Mouse (Mus musculus) T-helper 1 cell (primary cell): ENCODE results near the gene Akap1.

Experiments
- in situ Hi-C: fragments of 300-600 bp; cut with MboI, MseI; formaldehyde crosslinking; loops from one replicate; pipeline ENCODE4 v1.15.1; 2025; ENCODE audit warnings: high pct_unique_total_duplicates

Akap1 gene

GRCm38 (mm10) chr11:88884376-88885065 lies 20.1 kb upstream of the Akap1 start:
- in situ Hi-C loops, result no loop called here

DNA sequence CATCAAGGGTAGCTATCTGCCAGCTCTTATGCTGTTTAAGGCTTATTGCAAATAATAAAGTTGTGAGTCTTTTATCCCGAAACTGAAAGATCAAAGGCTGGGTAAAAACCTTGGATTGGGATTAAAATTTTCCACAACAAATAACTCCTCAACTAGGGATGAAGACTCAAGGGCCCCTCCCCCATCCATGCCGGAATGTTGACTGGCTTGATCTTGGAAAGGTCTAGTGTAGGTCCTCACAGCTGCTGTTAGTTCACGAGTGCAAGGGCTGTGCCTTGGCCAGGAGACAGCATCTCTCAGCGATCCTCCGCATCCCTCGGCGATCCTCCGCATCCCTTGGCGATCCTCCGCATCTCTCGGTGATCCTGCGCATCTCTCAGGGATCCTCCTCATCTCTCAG lies 13.6 kb upstream of the Akap1 start:
- in situ Hi-C loops, result no loop called here

DNA sequence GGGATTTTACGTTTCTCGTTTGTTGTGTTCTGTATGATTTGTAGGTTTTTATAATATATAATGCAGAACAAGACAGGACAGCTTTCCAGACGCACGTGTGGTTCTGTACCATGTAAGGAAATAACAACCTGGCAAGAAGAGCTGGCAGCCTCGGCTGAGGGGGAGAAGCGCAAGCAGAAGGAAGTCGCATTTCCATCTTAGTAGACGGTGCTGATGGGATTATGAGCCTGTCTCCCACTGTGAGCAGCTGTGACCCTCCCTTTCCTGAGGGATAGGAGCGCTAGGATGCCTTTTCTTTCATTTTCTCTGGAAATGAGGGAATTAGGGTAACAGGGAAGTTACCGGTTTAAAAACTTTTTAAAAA lies 9.3 kb upstream of the Akap1 start:
- in situ Hi-C loops, result no loop called here

DNA sequence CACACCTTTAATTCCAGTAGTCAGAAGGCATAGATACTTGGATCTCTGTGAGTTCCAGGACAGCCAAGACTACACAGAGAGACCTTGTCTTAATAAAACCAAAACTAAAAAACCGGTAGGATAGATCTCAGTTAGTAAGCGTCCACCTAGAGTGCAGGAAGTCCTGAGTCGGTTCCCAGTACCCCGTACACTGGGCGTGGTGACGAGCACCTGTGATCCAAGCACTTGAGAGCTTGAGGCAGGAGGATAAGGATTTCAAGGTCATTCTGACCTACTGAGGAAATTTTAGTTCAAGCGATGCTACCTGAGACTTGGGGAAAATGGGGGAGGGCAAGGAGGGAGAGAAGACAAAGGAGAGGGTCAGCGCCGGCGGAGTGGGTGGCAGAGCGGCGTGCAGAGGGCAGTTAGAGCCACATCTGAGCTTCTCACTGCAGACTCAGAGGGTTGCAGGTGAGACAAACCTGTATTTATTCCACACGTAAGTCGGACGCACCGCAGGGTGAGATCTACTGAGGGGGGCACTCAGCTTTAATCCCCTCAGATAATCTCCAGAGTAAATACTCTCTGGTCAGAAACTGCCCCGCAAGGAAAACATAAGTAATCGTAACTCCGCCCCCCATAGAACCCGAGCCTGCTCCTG lies 8.8 kb upstream of the Akap1 start:
- in situ Hi-C loops, result no loop called here

DNA sequence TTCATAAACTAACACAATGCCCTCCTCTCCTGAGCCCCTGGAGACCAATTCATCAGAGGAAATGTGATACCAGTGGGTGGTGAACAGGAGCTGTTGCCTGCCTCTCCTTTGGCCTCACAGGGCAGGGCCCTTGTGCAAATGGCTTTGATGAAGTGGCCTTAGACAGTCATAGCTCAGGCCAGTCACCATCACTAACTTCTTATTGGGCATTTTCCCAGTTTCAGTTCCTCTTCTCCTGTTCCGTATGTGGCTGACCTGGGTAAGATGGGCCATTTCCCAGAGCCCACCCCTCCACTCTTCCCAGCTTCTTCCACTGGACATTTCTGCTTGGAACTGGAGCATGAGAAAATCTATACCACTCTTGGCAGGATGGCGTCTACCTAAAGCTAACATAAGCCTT lies 5.1 kb upstream of the Akap1 start:
- in situ Hi-C loops, result no loop called here

- in situ Hi-C loops, result no loop called here
Observed at GRCm38 (mm10) chr11:88863904-88864457, 405 bp downstream of the Akap1 start.

DNA sequence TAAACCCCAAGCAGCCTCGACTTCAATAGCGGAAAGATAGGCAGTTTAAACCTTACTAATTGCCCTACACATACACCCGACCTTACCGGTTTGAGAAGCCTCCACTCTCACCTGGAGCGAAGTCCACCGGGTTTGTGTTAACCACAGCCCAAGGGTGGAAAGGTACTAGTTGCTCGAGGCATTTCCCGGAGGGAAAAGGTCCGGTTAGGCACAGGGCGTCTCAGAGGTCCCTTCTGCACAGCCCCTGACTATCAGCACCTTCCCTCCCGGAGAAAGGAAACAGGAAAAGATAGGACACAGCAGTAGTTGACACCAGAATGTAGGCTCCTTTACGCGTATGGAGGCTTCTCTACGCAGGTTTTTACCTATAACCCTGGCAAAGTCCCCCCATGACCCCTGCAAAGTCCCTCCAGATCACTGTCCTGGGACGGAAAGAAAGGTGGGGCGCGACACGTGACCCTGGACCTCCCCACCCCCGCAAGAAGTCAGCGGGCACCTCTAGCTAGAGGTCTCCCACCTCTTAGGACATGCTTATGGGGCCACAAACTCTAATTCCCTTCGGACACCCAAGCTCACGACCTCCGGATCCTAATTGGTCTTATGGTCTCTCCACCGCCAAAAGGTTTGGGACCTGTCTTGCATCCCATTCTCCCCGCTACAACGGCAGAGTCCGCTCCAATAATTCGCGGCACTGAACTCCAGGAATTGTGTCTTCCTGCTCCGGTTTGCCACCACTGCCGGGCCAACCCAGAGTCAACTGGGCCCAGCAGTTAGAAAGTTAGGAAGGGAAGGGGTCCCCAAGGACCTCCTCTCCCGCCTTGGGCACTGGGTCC lies 1.1 kb downstream of the Akap1 start:
- in situ Hi-C loops, result no loop called here

- in situ Hi-C loops, result no loop called here
Observed at GRCm38 (mm10) chr11:88862355-88862754, 2.0 kb downstream of the Akap1 start.

DNA sequence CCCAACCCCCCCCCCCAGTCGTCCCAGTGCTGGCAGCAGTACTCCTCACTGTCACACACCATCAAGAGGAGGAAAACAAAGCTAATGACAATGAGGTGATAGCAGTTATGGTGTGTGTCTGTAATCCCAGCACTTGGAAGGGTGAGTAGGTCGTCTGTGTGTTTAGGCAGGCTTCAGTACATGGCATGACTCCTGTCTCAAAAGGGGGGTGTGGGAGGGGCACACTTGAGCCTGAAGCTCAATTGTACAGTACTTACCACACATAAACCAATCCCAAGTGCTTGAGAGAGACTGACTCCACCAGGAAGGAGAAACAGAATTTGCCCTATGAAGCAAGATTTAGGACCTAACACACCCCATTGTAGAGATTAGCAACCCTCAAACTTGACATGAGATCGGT lies 3.3 kb downstream of the Akap1 start:
- in situ Hi-C loops, result no loop called here

- in situ Hi-C loops, result no loop called here
Observed at GRCm38 (mm10) chr11:88860641-88861040, 3.7 kb downstream of the Akap1 start.

DNA sequence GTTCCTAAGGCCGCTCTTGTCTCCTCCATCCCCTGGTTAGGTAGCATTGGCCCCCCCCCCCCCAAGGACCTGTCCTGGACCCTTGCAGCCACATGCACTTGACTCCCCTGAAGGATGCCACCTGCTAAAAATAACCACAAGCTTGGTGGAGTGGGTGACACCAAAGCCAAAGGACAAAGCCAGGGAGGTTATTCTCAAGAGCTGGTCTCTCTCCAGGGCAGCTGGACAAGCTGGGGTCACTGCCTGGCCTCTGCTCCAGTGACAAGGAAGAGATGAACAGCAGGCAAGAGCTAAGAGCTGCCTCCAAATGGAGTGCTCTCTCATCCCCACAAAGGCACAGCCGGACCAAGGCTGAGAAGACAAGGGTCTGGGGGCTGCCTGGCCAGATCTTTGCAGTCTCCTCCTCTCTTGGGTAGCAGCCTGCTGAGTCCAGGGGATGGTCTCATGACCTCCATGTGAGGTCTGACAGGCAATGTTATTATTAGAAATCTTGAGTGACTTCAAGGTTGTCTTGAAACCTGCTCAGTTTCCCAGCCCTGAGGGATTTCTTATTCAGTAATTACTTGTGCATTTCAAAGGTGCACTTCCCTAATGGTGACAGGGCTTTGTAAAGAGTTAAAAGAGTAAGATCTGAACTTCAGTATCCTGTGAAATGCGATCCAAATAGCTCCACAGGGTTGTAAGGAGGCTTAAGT lies 6.9 kb downstream of the Akap1 start:
- in situ Hi-C loops, result no loop called here

DNA sequence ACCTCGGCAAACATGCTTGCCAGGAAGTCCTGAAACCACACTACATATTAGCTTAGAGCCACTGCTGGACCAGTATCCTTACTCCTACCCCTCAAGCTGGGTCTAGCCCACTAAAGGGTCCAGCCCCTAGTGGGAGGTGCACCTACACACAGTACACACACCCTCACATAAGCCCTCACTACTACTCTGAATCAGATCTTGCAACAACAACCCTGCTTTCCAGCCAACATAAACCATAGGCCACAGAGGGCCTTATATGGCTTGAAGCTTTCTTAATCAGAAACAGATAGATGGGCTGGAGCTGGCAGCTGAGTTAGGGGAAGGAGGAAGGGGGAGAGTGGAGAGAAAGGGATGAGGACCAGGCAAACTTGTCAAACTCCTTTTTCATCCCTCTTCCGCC lies 8.0 kb downstream of the Akap1 start:
- in situ Hi-C loops, result no loop called here

GRCm38 (mm10) chr11:88855795-88856194 lies 8.6 kb downstream of the Akap1 start:
- in situ Hi-C loops, result no loop called here

GRCm38 (mm10) chr11:88853588-88853987 lies 10.8 kb downstream of the Akap1 start:
- in situ Hi-C loops, result no loop called here

- in situ Hi-C loops, result no loop called here
Observed at GRCm38 (mm10) chr11:88852806-88853205, 11.6 kb downstream of the Akap1 start.

DNA sequence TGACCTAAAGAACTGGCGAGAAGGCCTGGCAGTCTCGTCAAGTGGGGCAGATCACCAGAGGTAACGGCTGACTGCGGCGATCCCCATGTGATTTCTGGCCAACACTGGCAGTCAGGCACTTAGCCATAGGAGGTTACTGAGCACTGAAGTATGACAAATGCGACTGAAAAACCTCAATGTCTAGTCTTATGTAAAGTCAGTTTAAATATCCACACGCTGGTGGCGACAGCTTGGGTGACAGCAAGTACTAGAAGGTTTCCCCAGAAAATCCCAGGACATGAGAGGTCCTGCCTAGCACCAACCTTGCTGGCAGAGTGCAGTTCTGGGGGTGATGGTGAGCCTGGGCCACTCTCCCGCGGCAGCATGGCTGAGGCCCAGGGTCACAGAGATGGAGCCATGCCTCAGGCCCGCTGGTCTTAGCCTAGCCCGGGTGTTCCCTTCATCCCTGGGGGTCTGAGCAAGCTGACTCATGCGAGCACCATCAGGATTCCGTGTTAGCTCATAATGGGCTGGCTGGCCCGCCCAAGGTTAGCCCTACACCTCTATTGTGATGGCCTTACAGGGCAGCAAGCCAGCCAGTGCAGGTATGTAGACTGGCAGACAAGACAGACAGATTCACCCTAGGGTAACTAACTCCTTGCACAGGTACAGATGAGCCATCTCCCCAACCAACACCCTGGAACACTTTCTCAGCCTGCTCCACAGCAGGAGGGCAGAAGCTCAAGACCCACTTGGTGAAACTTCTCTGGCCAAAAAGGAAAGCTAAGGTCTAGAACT lies 13.1 kb downstream of the Akap1 start:
- in situ Hi-C loops, result no loop called here

GRCm38 (mm10) chr11:88849732-88850131 lies 14.7 kb downstream of the Akap1 start:
- in situ Hi-C loops, result no loop called here

GRCm38 (mm10) chr11:88849284-88849683 lies 15.1 kb downstream of the Akap1 start:
- in situ Hi-C loops, result no loop called here

- in situ Hi-C loops, result no loop called here
Observed at GRCm38 (mm10) chr11:88848590-88848989, 15.8 kb downstream of the Akap1 start.

GRCm38 (mm10) chr11:88847281-88848006 lies 16.9 kb downstream of the Akap1 start:
- in situ Hi-C loops, result no loop called here
